Mouse (Mus musculus): ENCODE measurements around the gene Pin1. TPM values are rescaled to one million over a fixed set of nuclear protein-coding genes. Genes with fewer than 3 reads are reported as not detected.

The Pin1 gene
- polyA plus RNA-seq, 1 experiment from 2014 or later, result 46.5 TPM

DNA sequence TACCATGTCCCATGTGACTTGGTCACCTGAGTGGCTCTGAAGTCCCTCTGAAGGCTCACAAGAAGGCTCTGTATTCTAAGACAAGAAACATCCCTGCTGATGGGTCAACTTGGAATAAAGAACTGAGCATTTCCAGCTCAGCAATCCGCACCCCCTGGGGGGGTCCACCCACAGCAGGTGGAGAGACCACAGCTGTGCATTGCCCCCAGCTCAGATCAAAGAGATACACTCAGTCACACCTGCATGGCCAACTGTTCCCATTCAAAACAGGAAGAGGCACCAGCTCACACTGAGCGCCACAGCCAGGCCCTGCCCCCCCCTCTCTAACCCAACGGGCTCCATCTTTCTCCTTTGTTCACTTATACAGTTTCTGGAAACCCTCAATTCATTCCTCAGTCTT, 15.6 kb upstream of the Pin1 start:
- peaks cover 4% of the 10 kb centered on the region; the same call in 1 of the 2 replicates for H3K4me1 ChIP-seq (ENCODE audit: control insufficient read depth, insufficient read depth, low read length)
- H3K4me2 ChIP-seq (replicated peaks; ENCODE audit: low read depth, low read length), result no peak overlapping the region
- WGBS, result 74% methylated on average over 3 of the region's 3 CpGs
- no peak overlapping the region for H3K9ac ChIP-seq (replicated peaks; ENCODE audit: low read depth, low read length)
- no peak overlapping the region for H3K4me3 ChIP-seq (ENCODE audit: low read depth, low read length)
- no peak for ATAC-seq (ENCODE audit: insufficient number of reproducible peaks, insufficient read depth, low FRiP score, low read depth)
- peaks cover 13% of the 10 kb centered on the region for H3K36me3 ChIP-seq (ENCODE audit: control insufficient read depth, insufficient read depth, low read length)
- H3K27me3 ChIP-seq (ENCODE audit: control insufficient read depth, insufficient read depth, low read length), result no peaks in the 10 kb centered on the region
- H3K9me3 ChIP-seq (ENCODE audit: control insufficient read depth, low read depth, low read length), result no peaks in the 10 kb centered on the region
- H3K27ac ChIP-seq (ENCODE audit: low read length), result no peak overlapping the region

DNA sequence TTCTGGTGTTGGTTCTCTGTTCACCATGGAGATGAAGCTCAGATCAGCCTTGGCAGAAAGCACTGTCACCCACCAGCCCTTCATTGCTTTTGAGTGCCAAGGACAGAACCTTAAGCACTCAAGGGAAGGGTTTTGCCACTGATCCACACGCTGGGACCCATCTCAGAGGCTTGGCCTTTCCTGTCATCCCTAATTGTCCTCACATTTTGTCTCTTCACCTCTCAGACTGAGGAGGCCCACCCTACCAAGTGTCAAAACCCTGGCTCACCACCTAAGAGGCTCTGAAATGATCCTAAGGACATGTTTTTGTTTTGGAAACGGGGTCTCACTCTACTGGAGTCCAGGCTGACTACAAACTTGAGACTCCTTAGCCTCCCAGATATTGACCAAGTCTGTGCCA, 15.1 kb upstream of the Pin1 start:
- Histone ChIP-seq H3K9ac (replicated peaks; ENCODE audit: low read depth, low read length) (no peak overlapping the region), H3K27ac (ENCODE audit: low read length) (no peak overlapping the region), H3K4me1 (ENCODE audit: control insufficient read depth, insufficient read depth, low read length) (peaks cover 4% of the 10 kb centered on the region; the same call in 1 of the 2 replicates), H3K4me2 (replicated peaks; ENCODE audit: low read depth, low read length) (no peak overlapping the region), H3K27me3 (ENCODE audit: control insufficient read depth, insufficient read depth, low read length) (no peaks in the 10 kb centered on the region), H3K36me3 (ENCODE audit: control insufficient read depth, insufficient read depth, low read length) (peaks cover 13% of the 10 kb centered on the region), H3K9me3 (ENCODE audit: control insufficient read depth, low read depth, low read length) (no peaks in the 10 kb centered on the region), H3K4me3 (ENCODE audit: low read depth, low read length) (no peak overlapping the region)
- ATAC-seq (ENCODE audit: insufficient number of reproducible peaks, insufficient read depth, low FRiP score, low read depth), result no peak
- WGBS, result 79% methylated on average over 2 of the region's 2 CpGs

DNA sequence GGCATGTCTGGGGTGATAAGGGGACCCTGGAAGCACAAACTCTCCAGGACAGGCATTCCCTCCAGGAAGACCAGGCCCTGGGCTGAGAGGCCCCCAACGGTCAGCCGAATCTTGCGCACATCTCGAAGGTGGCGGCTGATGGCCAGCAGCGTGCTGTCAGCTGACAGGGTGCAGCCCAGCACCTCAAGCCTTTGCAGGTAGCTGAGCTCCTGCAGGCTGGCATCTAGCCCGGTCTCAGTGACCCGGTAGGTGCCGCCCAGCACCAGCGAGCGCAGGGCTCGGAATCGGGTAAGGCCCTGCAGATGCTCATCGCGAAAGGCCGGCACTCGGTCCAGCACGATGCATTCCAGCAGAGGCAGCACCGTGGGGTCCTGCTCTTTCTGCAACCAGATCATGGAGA, 13.3 kb upstream of the Pin1 start:
- peaks cover 4% of the 10 kb centered on the region; the same call in 1 of the 2 replicates for H3K4me1 ChIP-seq (ENCODE audit: control insufficient read depth, insufficient read depth, low read length)
- no peak for ATAC-seq (ENCODE audit: insufficient number of reproducible peaks, insufficient read depth, low FRiP score, low read depth)
- H3K36me3 ChIP-seq (ENCODE audit: control insufficient read depth, insufficient read depth, low read length), result peaks cover 13% of the 10 kb centered on the region
- H3K9me3 ChIP-seq (ENCODE audit: control insufficient read depth, low read depth, low read length), result no peaks in the 10 kb centered on the region
- no peaks in the 10 kb centered on the region for H3K27me3 ChIP-seq (ENCODE audit: control insufficient read depth, insufficient read depth, low read length)
- no peak overlapping the region for H3K4me3 ChIP-seq (ENCODE audit: low read depth, low read length)
- WGBS, result 93% methylated on average over 19 of the region's 19 CpGs
- no peak overlapping the region for H3K4me2 ChIP-seq (replicated peaks; ENCODE audit: low read depth, low read length)
- H3K27ac ChIP-seq (ENCODE audit: low read length), result no peak overlapping the region
- H3K9ac ChIP-seq (replicated peaks; ENCODE audit: low read depth, low read length), result no peak overlapping the region

DNA sequence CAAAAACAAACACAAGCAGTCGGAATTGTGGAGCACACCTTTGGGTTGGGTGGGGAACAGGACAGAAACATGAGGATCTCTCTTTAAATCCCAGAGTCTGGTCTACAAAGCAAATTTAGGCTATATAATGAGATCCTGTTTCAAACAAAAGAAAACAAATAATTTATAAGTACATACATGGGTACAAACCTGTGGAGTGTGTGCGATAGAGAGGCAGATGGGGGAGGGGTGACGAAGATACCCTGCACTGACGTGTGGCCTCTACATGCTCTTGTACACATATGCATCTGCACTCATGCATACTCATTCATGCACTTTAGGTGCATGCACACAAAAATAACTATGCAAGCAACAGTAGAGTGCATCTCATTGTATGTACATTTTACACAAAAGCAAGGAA, 12.4 kb upstream of the Pin1 start:
- Histone ChIP-seq H3K9ac (replicated peaks; ENCODE audit: low read depth, low read length) (no peak overlapping the region), H3K9me3 (ENCODE audit: control insufficient read depth, low read depth, low read length) (no peaks in the 10 kb centered on the region), H3K4me1 (ENCODE audit: control insufficient read depth, insufficient read depth, low read length) (peaks cover 4% of the 10 kb centered on the region; the same call in 1 of the 2 replicates), H3K27me3 (ENCODE audit: control insufficient read depth, insufficient read depth, low read length) (no peaks in the 10 kb centered on the region), H3K36me3 (ENCODE audit: control insufficient read depth, insufficient read depth, low read length) (peaks cover 13% of the 10 kb centered on the region), H3K27ac (ENCODE audit: low read length) (no peak overlapping the region), H3K4me2 (replicated peaks; ENCODE audit: low read depth, low read length) (no peak overlapping the region), H3K4me3 (ENCODE audit: low read depth, low read length) (no peak overlapping the region)
- WGBS, result 91% methylated on average over 4 of the region's 4 CpGs
- no peak for ATAC-seq (ENCODE audit: insufficient number of reproducible peaks, insufficient read depth, low FRiP score, low read depth)

DNA sequence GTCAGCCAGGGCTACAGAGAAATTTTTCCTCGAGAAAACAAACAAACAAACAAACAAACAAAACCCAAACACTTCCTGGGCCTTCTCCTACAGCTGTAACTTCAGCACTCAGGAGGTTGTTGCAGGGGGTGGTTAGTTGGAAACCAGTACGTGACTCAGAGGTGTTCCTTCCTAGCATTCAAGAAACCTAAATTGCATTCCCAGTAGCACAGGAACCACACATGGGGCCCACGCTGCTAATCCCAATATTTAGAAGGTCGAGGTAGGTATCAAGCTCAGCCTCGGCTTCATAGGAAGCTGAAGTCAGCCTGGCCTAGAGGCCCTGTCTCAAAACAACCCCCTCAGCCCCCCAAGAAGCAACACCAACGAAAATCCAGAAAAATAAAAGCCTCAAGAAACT, 10.4 kb upstream of the Pin1 start:
- Histone ChIP-seq H3K9ac (replicated peaks; ENCODE audit: low read depth, low read length) (peak overlapping the region; percentile 90; the same call in 1 of the 2 replicates), H3K4me3 (ENCODE audit: low read depth, low read length) (peak overlapping the region; percentile 90), H3K27ac (ENCODE audit: low read length) (no peak overlapping the region), H3K4me2 (replicated peaks; ENCODE audit: low read depth, low read length) (peak overlapping the region; percentile 100), H3K4me1 (ENCODE audit: control insufficient read depth, insufficient read depth, low read length) (peaks cover 4% of the 10 kb centered on the region; the same call in 1 of the 2 replicates), H3K9me3 (ENCODE audit: control insufficient read depth, low read depth, low read length) (no peaks in the 10 kb centered on the region), H3K27me3 (ENCODE audit: control insufficient read depth, insufficient read depth, low read length) (no peaks in the 10 kb centered on the region), H3K36me3 (ENCODE audit: control insufficient read depth, insufficient read depth, low read length) (peaks cover 16% of the 10 kb centered on the region)
- ATAC-seq (ENCODE audit: insufficient number of reproducible peaks, insufficient read depth, low FRiP score, low read depth), result no peak
- WGBS, result 17% methylated on average over 6 of the region's 6 CpGs

- under 1% methylated on average over 51 of the region's 51 CpGs for WGBS
- no peaks in the 10 kb centered on the region for H3K9me3 ChIP-seq (ENCODE audit: control insufficient read depth, low read depth, low read length)
- H3K27ac ChIP-seq (ENCODE audit: low read length), result peak within 1 kb of the TSS; percentile 96
- H3K27me3 ChIP-seq (ENCODE audit: control insufficient read depth, insufficient read depth, low read length), result no peaks in the 10 kb centered on the region
- peak within 1 kb of the TSS; percentile 90 for H3K9ac ChIP-seq (replicated peaks; ENCODE audit: low read depth, low read length)
- peaks cover 4% of the 10 kb centered on the region; the same call in 1 of the 2 replicates for H3K4me1 ChIP-seq (ENCODE audit: control insufficient read depth, insufficient read depth, low read length)
- peak; percentile 94 for ATAC-seq (ENCODE audit: insufficient number of reproducible peaks, insufficient read depth, low FRiP score, low read depth)
- peak within 1 kb of the TSS; percentile 100 for H3K4me2 ChIP-seq (replicated peaks; ENCODE audit: low read depth, low read length)
- peak within 1 kb of the TSS; percentile 90 for H3K4me3 ChIP-seq (ENCODE audit: low read depth, low read length)
- peaks cover 19% of the 10 kb centered on the region for H3K36me3 ChIP-seq (ENCODE audit: control insufficient read depth, insufficient read depth, low read length)
These were observed 9.6 kb upstream of the Pin1 start, which contains the start of gene Ubl5 for GRCm38 (mm10) chr9:20642101-20642895. TSS of gene Ubl5 (plus strand) at chr9:20642878.

DNA sequence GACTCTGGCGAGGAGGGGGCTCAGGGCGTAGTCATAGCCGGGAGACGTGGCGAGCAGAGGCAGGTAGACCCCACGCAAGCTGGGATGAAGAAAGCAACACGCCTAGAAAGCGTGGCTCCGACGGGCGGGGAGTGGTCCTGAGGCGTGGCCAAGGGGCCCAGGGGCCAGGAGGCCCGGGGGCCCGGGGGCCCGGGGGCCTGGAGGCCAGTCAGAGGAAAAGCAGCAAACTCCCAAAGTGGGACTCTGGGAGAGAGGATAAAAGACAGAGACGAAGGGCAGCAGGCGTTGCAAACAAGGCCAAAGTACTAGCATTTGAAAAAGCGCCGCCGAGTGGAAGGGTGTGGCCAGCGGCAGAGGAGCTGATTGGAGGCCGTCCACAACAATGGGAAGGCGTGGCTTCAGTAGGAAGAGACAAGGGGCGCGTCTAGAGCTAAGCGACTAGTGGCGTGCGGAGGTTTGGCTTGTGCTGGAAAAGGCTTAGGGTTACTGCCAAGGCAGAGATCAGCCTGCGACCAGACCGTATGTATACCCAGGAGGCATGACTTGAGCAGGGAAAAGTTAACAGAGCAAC, 8.9 kb upstream of the Pin1 start:
- Histone ChIP-seq H3K4me1 (ENCODE audit: control insufficient read depth, insufficient read depth, low read length) (peaks cover 4% of the 10 kb centered on the region; the same call in 1 of the 2 replicates), H3K36me3 (ENCODE audit: control insufficient read depth, insufficient read depth, low read length) (peaks cover 16% of the 10 kb centered on the region), H3K9ac (replicated peaks; ENCODE audit: low read depth, low read length) (peak overlapping the region; percentile 77), H3K4me3 (ENCODE audit: low read depth, low read length) (peak overlapping the region; percentile 90), H3K9me3 (ENCODE audit: control insufficient read depth, low read depth, low read length) (no peaks in the 10 kb centered on the region), H3K4me2 (replicated peaks; ENCODE audit: low read depth, low read length) (peak overlapping the region; percentile 100), H3K27ac (ENCODE audit: low read length) (peak overlapping the region; percentile 96), H3K27me3 (ENCODE audit: control insufficient read depth, insufficient read depth, low read length) (no peaks in the 10 kb centered on the region)
- ATAC-seq (ENCODE audit: insufficient number of reproducible peaks, insufficient read depth, low FRiP score, low read depth), result peak; percentile 81
- under 1% methylated on average over 30 of the region's 30 CpGs for WGBS

DNA sequence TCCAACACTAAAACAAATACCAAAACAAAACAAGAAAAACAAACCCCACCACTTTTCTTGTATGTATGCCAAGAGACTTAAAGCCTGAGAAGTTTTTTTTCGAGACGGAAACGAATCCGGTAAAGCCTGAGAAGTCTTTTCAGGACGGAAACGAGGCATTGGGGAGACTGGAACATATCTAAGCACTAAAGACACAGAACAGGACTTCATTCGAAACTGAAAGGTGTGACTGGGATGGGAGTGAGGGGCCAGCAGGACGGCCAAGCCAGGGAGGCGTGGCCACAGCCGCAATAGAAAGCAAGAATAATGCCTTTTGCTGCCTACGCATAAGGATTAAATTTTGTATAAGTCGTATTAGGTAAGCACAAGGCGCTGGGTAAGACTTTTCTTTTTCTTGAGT, 8.1 kb upstream of the Pin1 start:
- H3K27ac ChIP-seq (ENCODE audit: low read length), result peak overlapping the region; percentile 96; the same call in 1 of the 2 replicates
- peak overlapping the region; percentile 100 for H3K4me2 ChIP-seq (replicated peaks; ENCODE audit: low read depth, low read length)
- peak overlapping the region; percentile 77; the same call in 1 of the 2 replicates for H3K9ac ChIP-seq (replicated peaks; ENCODE audit: low read depth, low read length)
- H3K9me3 ChIP-seq (ENCODE audit: control insufficient read depth, low read depth, low read length), result no peaks in the 10 kb centered on the region
- H3K4me1 ChIP-seq (ENCODE audit: control insufficient read depth, insufficient read depth, low read length), result peaks cover 4% of the 10 kb centered on the region; the same call in 1 of the 2 replicates
- 8% methylated on average over 13 of the region's 13 CpGs for WGBS
- peak overlapping the region; percentile 90 for H3K4me3 ChIP-seq (ENCODE audit: low read depth, low read length)
- H3K27me3 ChIP-seq (ENCODE audit: control insufficient read depth, insufficient read depth, low read length), result no peaks in the 10 kb centered on the region
- ATAC-seq (ENCODE audit: insufficient number of reproducible peaks, insufficient read depth, low FRiP score, low read depth), result no peak
- H3K36me3 ChIP-seq (ENCODE audit: control insufficient read depth, insufficient read depth, low read length), result peaks cover 15% of the 10 kb centered on the region; the same call in 1 of the 2 replicates
